Mouse (Mus musculus) natural killer cell, adult 2 months (primary cell): ENCODE data around the gene Gsg1l.

Experiments
- DNase-seq, 2 experiments: peaks; one replicate each; pipeline ENCODE4 v3.0.0; 2022; ENCODE audit warnings: low spot score in 2 of 2

Gene Gsg1l

DNA sequence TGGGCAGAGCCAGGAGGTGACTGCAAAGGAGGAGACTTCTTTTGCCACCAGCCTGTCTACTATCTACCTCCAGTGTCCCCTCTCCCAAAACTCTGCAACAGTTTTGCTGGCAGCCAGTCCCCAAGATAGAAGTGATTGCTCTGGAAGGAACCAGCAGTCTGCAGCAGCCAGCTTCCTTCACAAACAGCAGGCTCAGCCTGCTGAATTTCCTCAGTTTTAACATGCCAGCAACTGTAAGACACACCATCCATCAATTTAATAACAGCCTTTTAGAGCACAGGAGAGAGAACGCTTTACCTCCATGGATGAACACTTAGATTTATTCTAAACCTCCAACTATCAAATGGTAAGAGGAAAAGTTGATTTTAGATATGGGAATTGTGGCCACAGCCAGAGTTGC lies 218.2 kb downstream of the Gsg1l start:
- no peak for DNase-seq

DNA sequence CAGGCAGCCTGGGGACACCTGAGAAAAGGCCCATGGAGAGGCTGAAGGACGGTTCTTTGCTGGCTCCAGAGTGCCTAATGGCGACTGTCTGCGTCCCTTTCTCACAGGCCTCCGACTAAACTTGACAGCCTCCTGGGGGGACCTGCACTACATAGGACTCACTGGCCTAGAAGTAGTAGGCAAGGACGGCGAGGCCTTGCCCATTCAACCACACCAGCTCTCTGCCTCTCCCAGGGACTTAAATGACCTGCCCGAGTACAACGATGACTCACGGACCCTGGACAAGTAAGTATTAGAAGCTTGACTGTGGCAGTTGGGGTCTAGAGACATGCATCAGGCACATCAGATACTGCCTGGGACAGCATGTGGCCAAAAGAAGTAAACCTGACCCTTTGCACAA lies 221.8 kb downstream of the Gsg1l start:
- no peak for DNase-seq

DNA sequence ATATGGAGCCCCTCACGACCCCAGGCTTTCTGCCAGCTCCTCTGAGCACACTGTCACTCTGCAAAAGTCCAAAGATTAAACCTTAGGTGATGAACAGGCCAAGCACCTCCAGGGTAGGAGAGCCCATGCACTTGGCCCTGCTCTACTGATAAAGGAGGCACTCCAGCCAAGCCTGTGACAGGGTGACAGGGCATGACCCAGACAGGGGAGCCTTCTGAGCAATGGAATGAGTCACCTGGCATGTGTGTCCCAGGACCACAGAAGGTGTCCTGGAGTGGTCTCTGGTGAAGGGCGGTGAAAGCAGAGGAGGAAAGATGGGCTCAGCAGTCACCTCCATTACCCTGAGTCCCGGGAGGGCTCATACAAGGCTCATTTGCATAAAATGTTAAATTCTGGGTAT lies 222.6 kb downstream of the Gsg1l start:
- no peak for DNase-seq

DNA sequence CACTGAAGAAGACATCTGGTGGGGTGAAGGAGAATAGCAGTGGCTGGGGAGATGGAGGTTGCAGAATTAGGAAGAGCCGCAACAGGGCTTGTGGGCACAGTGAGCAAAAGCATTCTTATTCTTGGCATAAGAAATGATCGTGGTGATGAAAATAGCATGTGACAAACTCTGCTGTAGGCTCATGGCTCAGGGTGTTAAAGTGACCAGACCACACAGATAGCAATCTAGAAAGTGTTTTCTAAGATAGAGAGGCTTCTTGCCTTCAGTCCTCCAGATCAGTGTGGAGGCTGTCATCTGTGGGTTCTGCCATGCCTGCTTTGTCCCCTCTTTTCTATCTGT lies 234.7 kb downstream of the Gsg1l start:
- DNase-seq = no peak

DNA sequence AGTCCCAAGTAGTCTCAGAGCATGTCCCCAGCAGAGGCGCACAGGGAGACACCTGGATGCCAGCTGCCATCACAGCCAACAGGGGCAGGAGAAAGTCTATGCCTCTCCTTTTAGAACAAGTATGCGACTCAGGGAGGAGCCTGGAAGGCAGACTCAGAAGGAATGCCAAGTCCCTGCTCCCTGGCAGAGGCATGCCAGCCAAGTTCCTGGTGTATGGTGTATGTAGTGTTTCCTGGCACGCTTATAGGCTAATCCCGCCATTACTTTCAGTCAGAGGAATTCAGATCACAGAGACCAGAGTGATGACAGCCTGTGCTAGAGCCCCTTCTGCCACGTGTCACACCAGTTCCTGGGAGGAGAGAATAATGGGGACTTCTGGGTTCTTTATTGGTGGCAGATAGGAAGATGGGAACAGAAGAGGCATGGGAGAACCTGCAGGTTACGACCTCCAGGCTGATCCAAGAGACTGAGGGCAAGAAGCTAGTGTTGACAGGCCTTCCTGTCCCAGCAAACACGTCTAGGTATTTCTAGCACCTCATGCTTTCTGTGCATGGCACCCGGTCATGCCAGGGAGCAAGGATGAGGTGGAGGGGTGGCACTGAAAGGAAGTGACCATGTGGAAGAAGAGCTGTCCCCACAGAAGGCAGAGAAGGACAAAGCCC lies 235.2 kb downstream of the Gsg1l start:
- no peak for DNase-seq

DNA sequence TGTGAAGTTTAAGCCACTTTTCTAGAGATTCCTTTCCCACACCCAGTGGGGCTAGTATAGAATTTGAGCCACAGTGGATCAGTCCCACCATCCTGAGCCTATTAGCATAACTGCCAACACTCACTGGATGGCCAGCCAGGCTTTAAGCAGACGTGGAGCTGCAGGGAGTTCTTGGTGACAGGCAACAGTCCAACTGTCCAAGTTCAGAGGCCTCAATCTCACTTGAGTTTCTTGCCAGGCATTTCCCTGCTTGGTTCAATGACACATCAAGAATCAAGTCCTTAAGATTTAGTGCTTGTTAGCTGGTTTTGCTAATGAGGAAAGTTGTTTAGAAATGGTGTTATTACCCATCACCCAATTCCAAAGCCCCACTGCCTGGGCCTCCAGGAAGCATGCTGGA lies 236.6 kb downstream of the Gsg1l start:
- DNase-seq = no peak

DNA sequence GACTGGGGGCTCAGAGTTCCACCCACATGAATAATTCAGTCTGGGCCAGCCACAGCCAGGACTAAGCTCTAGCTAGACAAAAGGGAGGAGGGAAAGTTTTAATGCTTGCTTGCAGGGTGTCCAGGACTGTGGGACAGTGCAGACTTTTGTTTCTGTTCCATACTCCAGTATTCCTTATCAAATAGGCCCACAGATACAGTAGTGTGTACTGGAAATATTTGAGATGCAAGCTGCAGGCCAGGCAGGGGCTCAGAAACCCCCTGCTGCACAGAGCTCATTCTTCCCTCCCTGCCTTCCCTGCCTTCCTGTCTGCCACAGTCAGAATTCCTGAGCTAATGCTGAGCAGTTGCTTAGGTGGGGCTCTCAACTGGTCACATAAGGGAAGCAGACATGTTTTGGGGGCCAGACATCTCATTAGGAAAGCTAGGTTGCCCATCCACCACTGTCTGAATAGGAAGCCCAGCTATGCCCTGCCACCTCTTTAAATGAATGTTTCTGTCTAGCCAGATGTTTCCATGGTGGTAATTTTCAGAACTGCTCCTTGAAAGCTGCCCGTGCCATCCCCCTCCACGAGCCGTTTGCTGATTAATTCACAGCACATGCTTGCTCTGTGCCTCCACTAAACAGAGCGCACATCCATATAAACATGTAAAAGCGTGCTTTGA lies 244.0 kb downstream of the Gsg1l start:
- DNase-seq = no peak

DNA sequence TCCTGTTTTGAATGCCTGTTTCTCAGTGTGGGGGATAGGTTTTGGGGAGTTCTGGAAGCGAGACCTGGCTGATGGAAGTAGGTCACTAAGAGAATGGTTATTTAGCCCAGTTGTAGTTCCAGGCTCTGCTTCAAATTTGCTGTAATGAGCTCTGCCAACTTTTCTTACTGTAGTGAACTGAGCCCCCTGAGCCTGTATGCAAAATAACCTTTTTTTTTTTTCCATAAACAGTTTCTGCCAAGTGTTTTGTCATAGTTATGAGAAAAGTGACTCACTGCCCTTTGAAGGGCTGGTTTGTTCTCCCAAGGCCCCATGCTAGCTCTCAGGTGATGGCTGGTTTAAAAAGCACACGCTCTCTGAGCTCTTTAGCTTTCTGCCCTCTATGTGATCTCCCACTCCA lies 248.7 kb downstream of the Gsg1l start:
- no peak for DNase-seq

DNA sequence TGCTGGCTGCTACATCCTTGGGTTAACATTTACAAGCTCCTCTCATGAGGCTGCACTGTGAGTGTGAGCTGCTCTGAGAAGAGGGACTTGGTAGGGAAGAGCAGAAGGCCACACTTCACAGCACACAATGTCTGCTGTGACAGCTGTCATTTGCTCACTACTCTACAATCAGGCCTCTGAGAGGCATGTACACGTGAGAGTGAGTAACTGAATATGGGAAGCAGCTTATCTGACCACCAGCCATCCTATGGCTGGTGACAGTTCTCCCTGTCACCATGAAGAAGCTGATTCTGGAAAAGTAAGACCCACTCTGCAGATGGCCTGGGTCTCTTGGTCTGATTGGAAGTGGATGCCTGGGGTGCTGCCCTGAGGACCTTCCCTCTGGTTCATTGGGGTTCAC lies 249.4 kb downstream of the Gsg1l start:
- DNase-seq = no peak

DNA sequence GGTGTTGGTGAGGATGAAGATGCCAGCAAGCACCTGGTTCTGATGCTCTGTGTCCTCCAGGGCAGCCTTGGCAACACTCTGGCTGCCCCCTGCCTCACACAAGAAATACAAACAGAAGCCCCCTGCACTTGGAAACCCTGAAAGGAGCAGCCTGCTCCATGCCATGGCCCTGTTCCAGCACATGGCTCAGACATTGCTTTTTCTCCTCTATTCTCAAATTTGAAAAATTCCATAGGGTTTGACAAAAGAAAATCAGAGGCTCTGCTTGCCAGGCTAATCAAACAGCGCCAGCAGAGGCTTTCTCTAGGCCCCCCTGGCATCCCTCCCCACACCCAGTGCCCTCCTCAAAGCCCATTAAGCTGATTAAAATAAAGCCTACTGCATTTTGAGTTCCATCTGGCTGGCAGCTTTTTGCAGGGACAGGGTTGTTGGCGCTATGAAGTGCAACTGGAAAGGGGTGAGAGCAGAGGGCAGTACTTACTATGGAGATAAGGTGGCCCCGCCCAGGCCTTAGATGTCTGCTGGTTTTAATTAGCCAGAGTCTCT lies 253.0 kb downstream of the Gsg1l start:
- no peak for DNase-seq

DNA sequence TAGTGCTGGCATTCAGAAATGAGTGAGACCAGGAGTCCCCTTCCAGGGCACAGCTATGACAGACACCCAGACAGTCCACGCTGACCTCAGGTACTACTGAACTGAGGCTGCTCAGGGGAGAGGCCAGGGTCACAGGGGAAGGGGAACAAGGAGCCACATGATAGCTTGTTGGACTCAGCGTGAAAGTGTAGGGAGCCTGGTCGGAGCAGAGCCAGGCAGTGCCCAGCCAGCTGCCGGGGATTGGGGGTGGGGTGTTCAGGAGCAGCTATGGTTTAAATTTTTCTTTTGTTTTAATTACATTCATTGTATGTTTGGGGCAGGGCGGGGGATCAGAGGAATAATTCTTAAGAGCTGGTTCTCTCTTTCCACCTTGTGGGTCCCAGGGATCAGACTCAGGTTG lies 253.7 kb downstream of the Gsg1l start:
- no peak for DNase-seq
